10 mouse cellular contexts compared by ENCODE assay signal in genomic region chrX:49306659-49307058, GRCm38 (mm10). TPM values are rescaled to one million over a fixed set of nuclear protein-coding genes. Genes with fewer than 3 reads are reported as not detected.
DNase-seq lines count a peak whose midpoint lies in the region; ATAC-seq lines count a peak whose summit lies in the region.
"Had no signal": no experiment of that assay in that cellular context is flagged by ENCODE, and none has a peak within 500 bp of the region (broad histone marks: within the 10 kb centered on the region; RNA-seq: fewer than 3 reads in every experiment).

No protein-coding gene starts in this region.

- no peak overlapping the region for H3K9ac ChIP-seq in hindbrain, embryonic 14.5 days
- H3K9ac ChIP-seq in hindbrain, embryonic 12.5 days: no peak overlapping the region
- H3K9ac ChIP-seq: embryonic facial prominence, embryonic 12.5 days; limb, embryonic 12.5 days had no signal

- no peak overlapping the region for H3K4me3 ChIP-seq in hindbrain, embryonic 14.5 days (replicated peaks; ENCODE audit: low read length)
- no peak overlapping the region for H3K4me3 ChIP-seq in hindbrain, embryonic 12.5 days
- H3K4me3 ChIP-seq: embryonic facial prominence, embryonic 12.5 days; limb, embryonic 12.5 days had no signal

- 17% methylated on average over 5 of the region's 5 CpGs for WGBS in hindbrain, embryonic 14.5 days
- WGBS in hindbrain, embryonic 12.5 days: 13% methylated on average over 5 of the region's 5 CpGs

- H3K9me3 ChIP-seq in hindbrain, embryonic 14.5 days (ENCODE audit: control insufficient read depth, low read length): no peaks in the 10 kb centered on the region
- no peaks in the 10 kb centered on the region for H3K9me3 ChIP-seq in hindbrain, embryonic 12.5 days (replicated peaks)
- H3K9me3 ChIP-seq: embryonic facial prominence, embryonic 12.5 days; limb, embryonic 12.5 days had no signal

- H3K27me3 ChIP-seq in hindbrain, embryonic 14.5 days (ENCODE audit: control insufficient read depth, insufficient read depth, low read length): no peaks in the 10 kb centered on the region
- no peaks in the 10 kb centered on the region for H3K27me3 ChIP-seq in hindbrain, embryonic 12.5 days
- H3K27me3 ChIP-seq: embryonic facial prominence, embryonic 12.5 days; limb, embryonic 12.5 days had no signal

- peak; percentile 50 for DNase-seq in hindbrain, embryonic 14.5 days (ENCODE audit: low spot score)
- peak; percentile 30 to 36 for DNase-seq in B cell, adult 2 months
- DNase-seq in ES-CJ7 (ENCODE audit: low read depth, low spot score): peak; percentile 10
- DNase-seq in forelimb bud, embryonic 11.5 days (ENCODE audit: low read depth, low spot score): peak; percentile 36
- DNase-seq in thymus, postnatal 4 days: peak; percentile 11
- no peak for DNase-seq in frontal cortex, postnatal 14 days (ENCODE audit: low spot score in 2 of 2)

- H3K27ac ChIP-seq in hindbrain, embryonic 14.5 days: no peak overlapping the region
- no peak overlapping the region for H3K27ac ChIP-seq in hindbrain, embryonic 12.5 days
- H3K27ac ChIP-seq: embryonic facial prominence, embryonic 12.5 days; limb, embryonic 12.5 days had no signal

- no peaks in the 10 kb centered on the region for H3K4me1 ChIP-seq in hindbrain, embryonic 14.5 days (replicated peaks; ENCODE audit: control insufficient read depth, insufficient read depth, low read length)
- no peaks in the 10 kb centered on the region for H3K4me1 ChIP-seq in hindbrain, embryonic 12.5 days
- H3K4me1 ChIP-seq: embryonic facial prominence, embryonic 12.5 days; limb, embryonic 12.5 days had no signal

- no peak for ATAC-seq in hindbrain, embryonic 14.5 days (ENCODE audit: low FRiP score)
- no peak for ATAC-seq in hindbrain, embryonic 12.5 days (ENCODE audit: low FRiP score)
- no peak for ATAC-seq in erythroblast, adult 5-6 weeks (replicated peaks; ENCODE audit: low FRiP score, poor library complexity, severe bottlenecking)

- no peak overlapping the region for H3K4me2 ChIP-seq in hindbrain, embryonic 14.5 days (replicated peaks)
- no peak overlapping the region for H3K4me2 ChIP-seq in hindbrain, embryonic 12.5 days (replicated peaks)
- H3K4me2 ChIP-seq: embryonic facial prominence, embryonic 12.5 days; limb, embryonic 12.5 days had no signal

- no peaks in the 10 kb centered on the region for H3K36me3 ChIP-seq in hindbrain, embryonic 14.5 days (replicated peaks; ENCODE audit: control insufficient read depth, insufficient read depth)
- no peaks in the 10 kb centered on the region for H3K36me3 ChIP-seq in hindbrain, embryonic 12.5 days
- H3K36me3 ChIP-seq: embryonic facial prominence, embryonic 12.5 days; limb, embryonic 12.5 days had no signal

RNA-seq across cellular contexts. Expression of gene Enox2, which starts 18.6 kb away (rescaled TPM):
- 8.6 and 9.6 TPM in 2 replicates for polyA plus RNA-seq in hindbrain, embryonic 14.5 days (2014; fragmentation: Nextera tagmentation; extraction: Ambion mirVana)
- 11.7 and 12.7 TPM in 2 replicates for polyA plus RNA-seq in hindbrain, embryonic 12.5 days (2016; fragmentation: Nextera tagmentation; extraction: Ambion mirVana)
- total RNA-seq in erythroblast, adult 5-6 weeks (2015; ENCODE audit: low replicate concordance): 1.7 and 3.1 TPM in 2 replicates
- total RNA-seq in erythroblast, adult 5-6 weeks (2017; ENCODE audit: low replicate concordance): 3.8 and 4.2 TPM in 2 replicates

Comparison
In these comparisons a context has a peak if more than half of its experiments do, and no peak if none do; other contexts are left out.
1. DNase-seq: peak in hindbrain, embryonic 14.5 days (single experiment), B cell, adult 2 months (2 of 2), ES-CJ7 (single experiment), forelimb bud, embryonic 11.5 days (single experiment) and thymus, postnatal 4 days (single experiment); none in frontal cortex, postnatal 14 days (0 of 2).